Mouse (Mus musculus): ENCODE measurements around the gene Egfl7. TPM values are rescaled to one million over a fixed set of nuclear protein-coding genes. Genes with fewer than 3 reads are reported as not detected.

Gene Egfl7
- polyA plus RNA-seq, 1 experiment from 2014 or later: 72.2 TPM

DNA sequence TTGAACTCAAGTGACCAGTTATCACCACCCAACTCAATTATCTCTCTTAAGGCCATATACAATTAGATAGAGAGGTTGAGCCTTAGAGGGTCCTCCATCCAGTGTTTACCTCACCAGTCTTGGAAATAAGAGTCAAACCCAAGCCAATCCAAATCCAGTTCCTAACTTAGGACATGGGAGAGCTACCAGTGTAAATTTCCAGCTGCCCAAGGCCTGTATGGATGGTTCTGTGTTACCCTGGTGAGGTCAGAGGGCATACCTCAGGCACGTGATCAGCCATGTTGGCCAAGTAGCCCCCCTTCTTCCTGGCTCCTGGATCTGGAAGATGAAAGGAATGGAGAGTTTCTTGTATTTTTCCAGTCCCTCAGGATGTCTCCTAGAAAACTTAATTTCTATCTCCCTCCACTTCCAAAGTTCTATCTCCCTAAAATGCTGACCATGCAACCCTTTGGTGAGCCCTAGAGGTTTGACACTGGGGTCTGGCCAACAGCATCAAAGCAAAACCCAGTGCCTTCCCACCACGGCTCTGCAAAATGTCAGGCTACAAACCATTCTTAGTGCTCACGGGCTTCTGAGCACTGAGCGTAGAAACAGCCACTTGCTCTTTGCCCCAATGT lies 57.6 kb downstream of the Egfl7 start:
- DNase-seq (ENCODE audit: low spot score) (no peak), ATAC-seq (ENCODE audit: insufficient number of reproducible peaks, low FRiP score, low TSS enrichment, low read depth) (no peak)
- peaks cover 23% of the 10 kb centered on the region for H3K36me3 ChIP-seq (ENCODE audit: control insufficient read depth, insufficient read depth, low read length)
- no peak overlapping the region for H3K4me2 ChIP-seq (ENCODE audit: low read depth, severe bottlenecking)
- H3K9ac ChIP-seq (ENCODE audit: low read length): no peak overlapping the region
- no peaks in the 10 kb centered on the region for H3K27me3 ChIP-seq (ENCODE audit: control insufficient read depth, insufficient read depth, low read length)
- no peaks in the 10 kb centered on the region for H3K9me3 ChIP-seq (ENCODE audit: control insufficient read depth, low read length)
- peaks cover 14% of the 10 kb centered on the region; the same call in 1 of the 2 replicates for H3K4me1 ChIP-seq (ENCODE audit: control insufficient read depth, insufficient read depth, low read length)
- H3K4me3 ChIP-seq (ENCODE audit: low read depth, low read length): no peak overlapping the region
- H3K27ac ChIP-seq (replicated peaks; ENCODE audit: low read depth, low read length): no peak overlapping the region
- WGBS: 80% methylated on average over 4 of the region's 4 CpGs

DNA sequence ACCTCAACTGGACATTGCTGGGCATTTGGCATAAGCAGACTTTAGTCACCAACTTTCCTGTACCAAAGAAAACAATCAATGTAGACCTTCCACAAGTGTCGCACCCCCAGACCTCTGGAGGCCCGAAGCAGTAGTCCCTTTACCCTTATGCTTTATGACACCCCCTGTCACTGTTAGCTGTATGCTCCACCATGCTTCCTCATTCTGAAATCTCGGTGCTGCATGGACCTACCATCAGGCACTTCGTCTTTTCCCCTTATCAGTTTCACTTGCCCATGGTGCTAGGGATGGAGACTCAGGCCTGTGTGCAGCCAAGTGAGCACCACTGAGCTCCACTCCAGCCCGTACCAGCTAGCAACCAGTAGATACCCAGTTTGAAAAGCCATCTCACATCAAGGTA lies 58.2 kb downstream of the Egfl7 start:
- Histone ChIP-seq H3K36me3 (ENCODE audit: control insufficient read depth, insufficient read depth, low read length) (peaks cover 23% of the 10 kb centered on the region), H3K4me2 (ENCODE audit: low read depth, severe bottlenecking) (peak overlapping the region; percentile 74; the same call in 1 of the 2 replicates), H3K27ac (replicated peaks; ENCODE audit: low read depth, low read length) (no peak overlapping the region), H3K4me1 (ENCODE audit: control insufficient read depth, insufficient read depth, low read length) (peaks cover 14% of the 10 kb centered on the region; the same call in 1 of the 2 replicates), H3K9ac (ENCODE audit: low read length) (no peak overlapping the region), H3K4me3 (ENCODE audit: low read depth, low read length) (peak overlapping the region; percentile 3; the same call in 1 of the 2 replicates), H3K9me3 (ENCODE audit: control insufficient read depth, low read length) (no peaks in the 10 kb centered on the region), H3K27me3 (ENCODE audit: control insufficient read depth, insufficient read depth, low read length) (no peaks in the 10 kb centered on the region)
- 87% methylated on average over 5 of the region's 5 CpGs for WGBS
- ATAC-seq (ENCODE audit: insufficient number of reproducible peaks, low FRiP score, low TSS enrichment, low read depth) (no peak), DNase-seq (ENCODE audit: low spot score) (no peak)

DNA sequence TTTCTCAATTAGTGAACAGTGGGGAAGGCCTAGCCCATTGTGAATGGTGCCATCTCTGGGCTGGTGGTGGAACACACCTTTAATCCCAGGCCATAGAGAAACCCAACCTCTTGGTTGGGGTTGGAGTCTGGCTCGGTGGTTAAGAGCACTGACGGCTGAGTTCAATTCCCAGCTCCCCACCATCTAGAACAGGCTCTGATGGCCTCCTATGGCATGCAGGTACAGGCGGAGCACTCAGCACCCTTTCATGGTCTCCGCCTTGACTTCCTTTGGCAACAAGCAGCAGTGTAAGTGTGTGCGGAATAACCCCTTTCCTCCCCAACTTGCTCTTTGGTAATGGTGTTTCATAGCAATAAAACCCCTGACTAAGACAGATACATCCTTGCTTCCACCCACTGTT lies 58.8 kb downstream of the Egfl7 start:
- DNase-seq (ENCODE audit: low spot score): no peak
- H3K27me3 ChIP-seq (ENCODE audit: control insufficient read depth, insufficient read depth, low read length): no peaks in the 10 kb centered on the region
- peaks cover 14% of the 10 kb centered on the region; the same call in 1 of the 2 replicates for H3K4me1 ChIP-seq (ENCODE audit: control insufficient read depth, insufficient read depth, low read length)
- peak overlapping the region; percentile 99 for H3K9ac ChIP-seq (ENCODE audit: low read length)
- H3K9me3 ChIP-seq (ENCODE audit: control insufficient read depth, low read length): no peaks in the 10 kb centered on the region
- no peak for ATAC-seq (ENCODE audit: insufficient number of reproducible peaks, low FRiP score, low TSS enrichment, low read depth)
- peaks cover 23% of the 10 kb centered on the region for H3K36me3 ChIP-seq (ENCODE audit: control insufficient read depth, insufficient read depth, low read length)
- 68% methylated on average over 5 of the region's 5 CpGs for WGBS
- peak overlapping the region; percentile 74 for H3K4me2 ChIP-seq (ENCODE audit: low read depth, severe bottlenecking)
- H3K4me3 ChIP-seq (ENCODE audit: low read depth, low read length): peak overlapping the region; percentile 100
- H3K27ac ChIP-seq (replicated peaks; ENCODE audit: low read depth, low read length): 0 out of 2 replicates have a peak overlapping the region, but pooled peaks have one; percentile 42

DNA sequence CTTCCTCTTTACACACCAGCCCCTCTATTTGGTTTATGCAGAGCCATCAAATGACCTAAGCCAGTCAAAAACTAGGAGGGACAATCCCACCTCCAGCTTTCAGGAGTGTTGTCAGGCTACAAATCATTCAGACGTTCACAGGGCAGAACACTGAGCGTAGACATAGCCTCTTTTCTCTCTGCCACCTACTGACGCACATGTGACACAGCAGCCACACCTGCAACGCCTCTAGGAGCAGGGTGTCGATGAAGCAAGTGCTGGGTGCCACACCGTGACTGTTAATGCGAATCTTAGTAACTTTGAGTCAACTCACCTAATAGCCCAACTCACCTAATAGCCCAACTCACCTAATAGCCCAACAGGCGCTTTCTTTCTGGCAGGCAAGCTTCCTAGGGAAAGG lies 59.3 kb downstream of the Egfl7 start:
- Histone ChIP-seq H3K27ac (replicated peaks; ENCODE audit: low read depth, low read length) (no peak overlapping the region), H3K27me3 (ENCODE audit: control insufficient read depth, insufficient read depth, low read length) (no peaks in the 10 kb centered on the region), H3K9me3 (ENCODE audit: control insufficient read depth, low read length) (no peaks in the 10 kb centered on the region), H3K9ac (ENCODE audit: low read length) (peak overlapping the region; percentile 99), H3K4me3 (ENCODE audit: low read depth, low read length) (peak overlapping the region; percentile 100), H3K4me2 (ENCODE audit: low read depth, severe bottlenecking) (peak overlapping the region; percentile 74), H3K4me1 (ENCODE audit: control insufficient read depth, insufficient read depth, low read length) (peaks cover 14% of the 10 kb centered on the region; the same call in 1 of the 2 replicates), H3K36me3 (ENCODE audit: control insufficient read depth, insufficient read depth, low read length) (peaks cover 23% of the 10 kb centered on the region)
- peak; percentile 57 for DNase-seq (ENCODE audit: low spot score)
- 11% methylated on average over 8 of the region's 8 CpGs for WGBS
- ATAC-seq (ENCODE audit: insufficient number of reproducible peaks, low FRiP score, low TSS enrichment, low read depth): no peak

DNA sequence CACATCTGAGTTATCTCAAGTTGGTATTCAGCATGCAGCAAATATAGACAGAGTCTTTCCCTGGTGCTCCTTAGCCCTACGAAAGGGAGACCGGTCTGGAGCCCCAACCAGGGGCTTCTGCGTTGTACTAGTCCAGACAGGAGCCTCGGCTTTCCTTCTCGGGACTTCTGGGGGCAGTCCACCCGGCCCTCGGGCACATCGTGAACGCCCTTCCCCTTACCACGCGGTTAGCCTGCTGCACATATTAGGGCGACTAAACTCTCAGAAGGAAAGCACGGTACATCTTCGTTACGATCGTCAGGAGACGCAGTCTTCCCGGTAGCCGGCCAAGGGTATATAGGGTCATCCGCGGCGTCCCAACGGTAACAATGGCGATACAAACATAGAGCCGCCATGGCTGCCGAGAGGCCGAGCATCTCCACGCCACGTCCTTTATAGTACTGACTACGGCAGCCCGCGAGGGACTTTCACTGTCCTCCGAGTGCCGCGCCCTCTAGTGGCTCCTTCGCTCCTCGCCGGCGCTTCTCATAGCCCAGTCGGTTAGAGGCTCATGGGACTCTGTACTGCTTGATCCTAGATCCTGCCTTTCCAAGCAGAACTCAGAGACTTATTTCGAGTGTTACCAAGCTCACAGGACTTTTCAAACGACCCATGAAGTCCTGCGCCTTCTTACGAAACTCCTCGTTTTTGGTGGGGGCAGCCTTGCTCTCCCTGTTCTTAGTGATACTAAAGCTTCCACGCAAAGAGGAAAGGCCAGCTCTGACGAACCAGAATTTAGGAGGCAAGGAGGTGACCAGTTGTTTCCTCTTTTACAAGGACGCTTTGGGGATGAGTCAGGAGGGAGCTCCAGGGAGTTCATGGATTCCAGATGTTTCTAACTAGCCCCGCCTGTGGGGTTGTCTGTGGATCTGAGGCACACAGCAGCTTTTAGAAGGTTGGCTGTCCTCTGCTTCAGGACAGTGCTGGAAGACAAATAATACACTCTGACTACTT lies 60.3 kb downstream of the Egfl7 start:
- DNase-seq (ENCODE audit: low spot score): peak; percentile 100
- H3K4me3 ChIP-seq (ENCODE audit: low read depth, low read length): peak overlapping the region; percentile 100
- H3K27ac ChIP-seq (replicated peaks; ENCODE audit: low read depth, low read length): peak overlapping the region; percentile 70
- peak overlapping the region; percentile 99 for H3K9ac ChIP-seq (ENCODE audit: low read length)
- no peaks in the 10 kb centered on the region for H3K27me3 ChIP-seq (ENCODE audit: control insufficient read depth, insufficient read depth, low read length)
- 3% methylated on average over 49 of the region's 49 CpGs for WGBS
- peaks cover 12% of the 10 kb centered on the region; the same call in 1 of the 2 replicates for H3K4me1 ChIP-seq (ENCODE audit: control insufficient read depth, insufficient read depth, low read length)
- H3K9me3 ChIP-seq (ENCODE audit: control insufficient read depth, low read length): no peaks in the 10 kb centered on the region
- H3K4me2 ChIP-seq (ENCODE audit: low read depth, severe bottlenecking): peak overlapping the region; percentile 74
- peaks cover 23% of the 10 kb centered on the region for H3K36me3 ChIP-seq (ENCODE audit: control insufficient read depth, insufficient read depth, low read length)
- ATAC-seq (ENCODE audit: insufficient number of reproducible peaks, low FRiP score, low TSS enrichment, low read depth): peak; percentile 78

DNA sequence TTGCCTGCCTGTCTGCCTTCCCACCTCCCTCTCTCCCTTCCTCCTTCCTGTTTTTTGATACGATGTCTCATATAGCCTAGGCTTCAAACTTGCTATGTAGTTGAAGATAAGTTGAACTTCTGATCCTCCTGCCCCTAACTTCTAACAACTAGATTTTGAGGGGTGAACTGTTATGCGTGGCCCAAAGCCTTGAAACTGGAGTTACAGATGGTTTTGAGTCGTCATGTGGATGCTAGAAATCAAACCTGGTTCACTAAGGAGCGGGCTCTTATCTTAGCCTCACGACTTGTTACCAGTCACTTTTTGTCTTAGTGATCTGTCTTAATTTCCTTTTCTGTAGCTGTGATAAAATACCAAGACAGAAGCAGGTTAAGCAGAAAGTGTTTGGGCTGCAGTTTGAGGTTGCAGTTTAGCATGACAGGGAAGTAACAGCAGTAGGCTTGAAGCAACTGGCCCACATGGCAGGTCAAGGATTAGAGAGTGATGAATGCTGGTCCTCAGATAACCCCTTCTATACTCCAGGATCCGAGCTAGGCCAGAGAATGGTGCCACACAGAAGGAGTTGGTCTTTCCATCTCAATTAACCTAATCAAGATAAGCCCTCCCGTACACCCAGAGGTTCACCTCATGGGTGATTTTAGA lies 61.3 kb downstream of the Egfl7 start:
- Histone ChIP-seq H3K4me2 (ENCODE audit: low read depth, severe bottlenecking) (no peak overlapping the region), H3K36me3 (ENCODE audit: control insufficient read depth, insufficient read depth, low read length) (peaks cover 17% of the 10 kb centered on the region), H3K4me1 (ENCODE audit: control insufficient read depth, insufficient read depth, low read length) (peaks cover 12% of the 10 kb centered on the region; the same call in 1 of the 2 replicates), H3K9ac (ENCODE audit: low read length) (peak overlapping the region; percentile 47; the same call in 1 of the 2 replicates), H3K27ac (replicated peaks; ENCODE audit: low read depth, low read length) (no peak overlapping the region), H3K27me3 (ENCODE audit: control insufficient read depth, insufficient read depth, low read length) (no peaks in the 10 kb centered on the region), H3K4me3 (ENCODE audit: low read depth, low read length) (no peak overlapping the region), H3K9me3 (ENCODE audit: control insufficient read depth, low read length) (no peaks in the 10 kb centered on the region)
- WGBS: 70% methylated on average over 7 of the region's 7 CpGs
- DNase-seq (ENCODE audit: low spot score): no peak
- ATAC-seq (ENCODE audit: insufficient number of reproducible peaks, low FRiP score, low TSS enrichment, low read depth): no peak

Measured in limb, embryonic 11.5 days (tissue).